Mouse (Mus musculus) MEL (cell line): ENCODE data around the gene Fis1. TPM values are rescaled to one million over a fixed set of nuclear protein-coding genes. Genes with fewer than 3 reads are reported as not detected.
A peak's percentile ranks its signal among the peaks of the same experiment; 100 is the strongest.

Experiments used
- DNase-seq: peaks from one replicate; pipeline ENCODE4 v3.0.0; 2011; ENCODE audit warnings: low read depth, low spot score
- H3K27ac ChIP-seq: 2 replicates; pipeline ENCODE4 v1.5.1; 2012; ENCODE audit warnings: low read depth, mild to moderate bottlenecking, control low read depth, low read length, moderate library complexity; ENCODE audit not compliant: control insufficient read depth
- H3K27me3 ChIP-seq, 2 experiments: fragments of 150-350 bp in 1 of 2; sonication (generic) in 1 of 2; 2 replicates each; pipeline ENCODE4 v1.6.1; 2012; ENCODE audit warnings: low read length in 2 of 2, mild to moderate bottlenecking in 2 of 2, improper control_type of control experiment in 1 of 2, moderate library complexity in 1 of 2; ENCODE audit not compliant: insufficient read depth in 2 of 2, control insufficient read depth in 1 of 2
- H3K36me3 ChIP-seq, 2 experiments: 2 replicates each; pipeline ENCODE4 v1.6.1; 2012 to 2014; ENCODE audit warnings: low read length in 2 of 2, improper control_type of control experiment in 1 of 2, inconsistent platforms in 1 of 2, mild to moderate bottlenecking in 1 of 2; ENCODE audit not compliant: insufficient read depth in 2 of 2, control insufficient read depth in 1 of 2
- H3K4me1 ChIP-seq, 2 experiments: fragments of 150-350 bp in 1 of 2; sonication (generic) in 1 of 2; 2 replicates each; pipeline ENCODE4 v1.6.1; 2012; ENCODE audit warnings: low read length in 2 of 2, improper control_type of control experiment in 1 of 2, mild to moderate bottlenecking in 1 of 2; ENCODE audit not compliant: insufficient read depth in 2 of 2, control insufficient read depth in 1 of 2
- H3K4me3 ChIP-seq, 2 experiments: fragments of 150-350 bp in 1 of 2; sonication (generic) in 1 of 2; 2 replicates each; pipeline ENCODE4 v1.5.1; 2012; ENCODE audit warnings: low read depth in 2 of 2, low read length in 2 of 2, mild to moderate bottlenecking in 2 of 2, moderate library complexity in 2 of 2, control low read depth in 1 of 2, improper control_type of control experiment in 1 of 2; ENCODE audit not compliant: control insufficient read depth in 1 of 2, insufficient read depth in 1 of 2
- H3K79me2 ChIP-seq: 2 replicates; pipeline ENCODE4 v1.6.1; 2012; ENCODE audit warnings: mild to moderate bottlenecking, low read length, moderate library complexity; ENCODE audit not compliant: control insufficient read depth, poor library complexity, insufficient read depth
- H3K9ac ChIP-seq: 2 replicates; pipeline ENCODE4 v1.6.1; 2012; ENCODE audit warnings: low read depth, mild to moderate bottlenecking, control low read depth, low read length, moderate library complexity; ENCODE audit not compliant: control insufficient read depth, poor library complexity, severe bottlenecking
- H3K9me3 ChIP-seq: fragments of 150-350 bp; sonication (generic); replicated peaks from 2 replicates; pipeline ENCODE4 v1.6.1; 2012; ENCODE audit warnings: mild to moderate bottlenecking, low read length, improper control_type of control experiment, moderate library complexity; ENCODE audit not compliant: insufficient read depth
- CHD2 ChIP-seq: IDR thresholded peaks from 2 replicates; pipeline ENCODE4 v1.6.1; 2011; ENCODE audit warnings: low read length, improper control_type of control experiment
- CTCF ChIP-seq, 3 experiments: IDR thresholded peaks in 2 of 3; conservative IDR thresholded peaks in 1 of 3; 2 replicates each; pipeline ENCODE4 v1.5.1; 2011 to 2012; ENCODE audit warnings: low read length in 3 of 3, low read depth in 2 of 3, mild to moderate bottlenecking in 2 of 3, improper control_type of control experiment in 1 of 3, inconsistent platforms in 1 of 3, mixed read lengths in 1 of 3, moderate library complexity in 1 of 3; ENCODE audit not compliant: control insufficient read depth in 1 of 3, insufficient read depth in 1 of 3, poor library complexity in 1 of 3, severe bottlenecking in 1 of 3
- E2F4 ChIP-seq: IDR thresholded peaks from 2 replicates; pipeline ENCODE4 v1.6.1; 2011; ENCODE audit warnings: low read depth, low read length, improper control_type of control experiment, borderline replicate concordance
- ELF1 ChIP-seq: IDR thresholded peaks from 2 replicates; pipeline ENCODE4 v1.6.1; 2014; ENCODE audit warnings: low read depth, mild to moderate bottlenecking, inconsistent platforms, low read length, improper control_type of control experiment, moderate library complexity
- ETS1 ChIP-seq: IDR thresholded peaks from 2 replicates; pipeline ENCODE4 v1.6.1; 2012; ENCODE audit warnings: low read depth, mild to moderate bottlenecking, inconsistent platforms, low read length, improper control_type of control experiment, moderate library complexity
- GABPA ChIP-seq: IDR thresholded peaks from 2 replicates; pipeline ENCODE4 v1.6.1; 2012; ENCODE audit warnings: low read depth, mild to moderate bottlenecking, inconsistent platforms, low read length, improper control_type of control experiment, moderate library complexity
- GATA1 ChIP-seq: IDR thresholded peaks from 2 replicates; pipeline ENCODE4 v1.6.1; 2011; ENCODE audit warnings: low read depth, low read length, improper control_type of control experiment
- MAFK ChIP-seq: IDR thresholded peaks from 2 replicates; pipeline ENCODE4 v1.6.1; 2011; ENCODE audit warnings: low read depth, mild to moderate bottlenecking, low read length, improper control_type of control experiment, borderline replicate concordance
- MEF2A ChIP-seq: IDR thresholded peaks from 2 replicates; pipeline ENCODE4 v1.6.1; 2014; ENCODE audit warnings: low read depth, mild to moderate bottlenecking, inconsistent platforms, low read length, improper control_type of control experiment; ENCODE audit not compliant: poor library complexity, insufficient replicate concordance, severe bottlenecking; ENCODE audit errors: extremely low read depth
- MYB ChIP-seq: IDR thresholded peaks from 2 replicates; pipeline ENCODE4 v1.6.1; 2011; ENCODE audit warnings: mild to moderate bottlenecking, low read depth, low read length, improper control_type of control experiment
- POLR2A ChIP-seq, 2 experiments: IDR thresholded peaks; 2 replicates each; pipeline ENCODE4 v1.6.1; 2011 to 2012; ENCODE audit warnings: low read length in 2 of 2, mild to moderate bottlenecking in 2 of 2, control low read depth in 1 of 2, improper control_type of control experiment in 1 of 2, low read depth in 1 of 2, moderate library complexity in 1 of 2; ENCODE audit not compliant: control insufficient read depth in 1 of 2, insufficient read depth in 1 of 2, poor library complexity in 1 of 2
- POLR2AphosphoS2 ChIP-seq: IDR thresholded peaks from 2 replicates; pipeline ENCODE4 v1.6.1; 2011; ENCODE audit warnings: low read length, improper control_type of control experiment
- POLR2AphosphoS5 ChIP-seq: IDR thresholded peaks from 2 replicates; pipeline ENCODE4 v1.6.1; 2012; ENCODE audit warnings: low read depth, borderline replicate concordance, mild to moderate bottlenecking, inconsistent platforms, low read length, moderate library complexity, mixed read lengths
- RAD21 ChIP-seq: IDR thresholded peaks from 2 replicates; pipeline ENCODE4 v1.6.1; 2011; ENCODE audit warnings: mild to moderate bottlenecking, low read depth, low read length, improper control_type of control experiment
- SMC3 ChIP-seq: IDR thresholded peaks from 2 replicates; pipeline ENCODE4 v1.6.1; 2011; ENCODE audit warnings: low read depth, low read length, improper control_type of control experiment
- TAL1 ChIP-seq: IDR thresholded peaks from 2 replicates; pipeline ENCODE4 v1.6.1; 2012; ENCODE audit warnings: mild to moderate bottlenecking, inconsistent platforms, low read length, moderate library complexity, mixed read lengths
- UBTF ChIP-seq: IDR thresholded peaks from 2 replicates; pipeline ENCODE4 v1.6.1; 2012; ENCODE audit warnings: low read depth, mild to moderate bottlenecking, inconsistent platforms, low read length, improper control_type of control experiment, moderate library complexity, borderline replicate concordance; ENCODE audit not compliant: insufficient read depth
- USF1 ChIP-seq: IDR thresholded peaks from 2 replicates; pipeline ENCODE4 v1.6.1; 2014; ENCODE audit warnings: low read depth, mild to moderate bottlenecking, inconsistent platforms, low read length, improper control_type of control experiment, moderate library complexity
- ZC3H11A ChIP-seq: IDR thresholded peaks from 2 replicates; pipeline ENCODE4 v1.6.1; 2012; ENCODE audit warnings: low read depth, mild to moderate bottlenecking, inconsistent platforms, low read length, improper control_type of control experiment
- ZKSCAN1 ChIP-seq: IDR thresholded peaks from 2 replicates; pipeline ENCODE4 v1.6.1; 2012; ENCODE audit warnings: low read depth, mild to moderate bottlenecking, inconsistent platforms, low read length, improper control_type of control experiment, moderate library complexity
- ZMIZ1 ChIP-seq: IDR thresholded peaks from 2 replicates; pipeline ENCODE4 v1.6.1; 2012; ENCODE audit warnings: low read depth, mild to moderate bottlenecking, inconsistent platforms, low read length, improper control_type of control experiment, moderate library complexity
- polyA plus RNA-seq, 2 experiments: library from polyadenylated mRNA; stranded (reverse) in 1 of 2; unstranded in 1 of 2; fragments of >175 nt in 1 of 2; fragments of >200 nt in 1 of 2; gene quantifications; 2 replicates each; pipeline versions ENCODE4 v1.2.1 to v1.2.4; 2012; ENCODE audit warnings: low replicate concordance in 2 of 2, low read depth in 1 of 2; ENCODE audit not compliant: insufficient read length in 2 of 2, insufficient read depth in 1 of 2, missing spikeins in 1 of 2
- total RNA-seq: library from RNA; depleted of rRNA; stranded (reverse); fragments of 300-350 nt; gene quantifications from 2 replicates; pipeline ENCODE4 v1.2.3, GENCODE M21; 2012

Gene Fis1
- total and polyA plus RNA-seq, 3 experiments, result 164 to 184 TPM; not detected in 1

DNA sequence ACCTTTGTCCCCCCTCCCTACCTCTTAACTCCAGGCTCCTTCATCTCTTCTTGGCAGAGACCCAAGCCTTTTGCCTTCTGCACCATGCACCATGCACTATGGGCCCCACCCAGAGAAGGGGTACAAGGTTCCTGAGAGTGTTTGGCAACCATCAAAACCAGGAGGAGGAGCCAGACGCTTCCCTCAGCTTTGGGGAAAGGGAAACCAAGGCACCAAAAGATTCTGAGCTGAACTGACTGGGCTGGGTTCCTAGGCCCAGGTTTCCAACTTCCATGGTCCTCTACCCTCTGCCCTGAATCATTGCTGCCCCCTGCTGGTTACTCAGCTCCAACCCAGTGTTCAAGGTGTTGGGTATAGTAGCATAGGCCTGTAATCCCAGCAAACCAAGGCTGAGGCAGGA lies 17.6 kb downstream of the Fis1 start:
- no peaks in the 10 kb centered on the region for H3K27me3 ChIP-seq
- H3K27ac ChIP-seq, result no peak overlapping the region
- H3K36me3 ChIP-seq, result peaks cover 0 to 11% of the 10 kb centered on the region in 2 experiments; a peak in 2 of 4 replicates
- H3K9ac ChIP-seq, result no peak overlapping the region
- peaks cover 3 to 6% of the 10 kb centered on the region in 2 experiments; a peak in 3 of 4 replicates for H3K4me1 ChIP-seq
- H3K4me3 ChIP-seq, result no peak overlapping the region
- H3K9me3 ChIP-seq, result no peaks in the 10 kb centered on the region
- TF ChIP-seq UBTF (no peak), RAD21 (peak; percentile 62), POLR2AphosphoS2 (no peak), ELF1 (no peak), MAFK (no peak), ZKSCAN1 (no peak), E2F4 (no peak), GATA1 (no peak), CTCF (IDR thresholded peaks at IDR 0.05 in 2 of 3, conservative IDR thresholded peaks at IDR 0.05 in 1 of 3; ENCODE audit: control insufficient read depth in 1 of 3, insufficient read depth in 1 of 3, low read depth in 2 of 3, low read length in 3 of 3, poor library complexity in 1 of 3, severe bottlenecking in 1 of 3) (peak; percentile 71 to 73 (median 71)), USF1 (no peak), ZC3H11A (peak; percentile 48; the same call in 1 of the 2 replicates), TAL1 (no peak), SMC3 (peak; percentile 69), CHD2 (no peak), POLR2AphosphoS5 (no peak), POLR2A (IDR thresholded peaks at IDR 0.05; ENCODE audit: control insufficient read depth in 1 of 2, insufficient read depth in 1 of 2, low read depth in 1 of 2, low read length in 2 of 2, poor library complexity in 1 of 2) (no peak), ZMIZ1 (no peak)
- H3K79me2 ChIP-seq, result no peaks in the 10 kb centered on the region
- DNase-seq, result peak; percentile 75

DNA sequence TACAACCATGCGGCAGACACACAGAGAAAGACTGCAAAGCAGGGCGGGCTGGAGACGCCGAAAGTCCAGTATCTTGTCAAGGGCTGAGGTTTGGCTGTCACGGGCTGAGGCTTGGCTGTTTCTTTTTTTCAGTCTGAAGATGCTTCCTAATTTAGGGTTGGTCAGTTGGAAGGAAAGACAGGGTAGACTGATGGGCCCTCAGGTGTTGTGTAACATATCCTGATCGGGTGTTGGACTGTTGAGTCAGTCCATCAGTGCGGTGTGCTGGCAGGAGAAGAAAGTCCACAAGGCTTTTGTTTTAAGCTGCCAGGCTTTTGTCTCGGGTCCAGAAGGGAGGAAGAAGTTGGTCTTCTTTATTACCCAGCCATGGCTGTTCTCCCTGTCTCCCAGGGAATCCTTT lies 20.6 kb downstream of the Fis1 start:
- no peaks in the 10 kb centered on the region for H3K4me1 ChIP-seq
- H3K9me3 ChIP-seq, result no peaks in the 10 kb centered on the region
- H3K79me2 ChIP-seq, result no peaks in the 10 kb centered on the region
- H3K27ac ChIP-seq, result no peak overlapping the region
- TF ChIP-seq POLR2AphosphoS2, result no peak
- TF ChIP-seq MYB, result no peak
- no peak for TF ChIP-seq MAFK
- no peak for TF ChIP-seq E2F4
- no peak for TF ChIP-seq GABPA
- TF ChIP-seq ETS1, result no peak
- TF ChIP-seq CHD2, result no peak
- TF ChIP-seq MEF2A, result no peak
- H3K9ac ChIP-seq, result no peak overlapping the region
- no peaks in the 10 kb centered on the region for H3K27me3 ChIP-seq
- H3K36me3 ChIP-seq, result no peaks in the 10 kb centered on the region
- DNase-seq, result no peak
- H3K4me3 ChIP-seq, result no peak overlapping the region
